Mouse (Mus musculus) cortical plate, adult 2 months (tissue): Measurements from ENCODE around the gene 1190005I06Rik.

Experiments used
- CTCF ChIP-seq: fragments of 200-500 bp; IDR thresholded peaks from 2 replicates; pipeline ENCODE4 v1.5.1; 2011; ENCODE audit warnings: mild to moderate bottlenecking, control low read depth, low read length; ENCODE audit not compliant: insufficient read depth; ENCODE audit errors: extremely low read depth
- POLR2A ChIP-seq: fragments of 200-500 bp; IDR thresholded peaks from 2 replicates; pipeline ENCODE4 v1.6.1; 2011; ENCODE audit warnings: mild to moderate bottlenecking, low read length, control low read depth; ENCODE audit not compliant: insufficient read depth; ENCODE audit errors: extremely low read depth

GRCm38 (mm10) chr8:120672626-120673229 is 25.3 kb upstream of the 1190005I06Rik start:
- no peak for TF ChIP-seq CTCF
- TF ChIP-seq POLR2A, result no peak
